ENCODE assay signal across 8 mouse cellular contexts in genomic region chr8:123891883-123892585, GRCm38 (mm10). TPM values are rescaled to one million over a fixed set of nuclear protein-coding genes. Genes with fewer than 3 reads are reported as not detected.
DNase-seq lines count a peak whose midpoint lies in the region; ATAC-seq and TF ChIP-seq lines count a peak whose summit lies in the region.

No protein-coding gene starts in this region.

- no peak for TF ChIP-seq CTCF in intestine, postnatal 0 days (IDR thresholded peaks at IDR 0.05; ENCODE audit: low read depth)

- peaks cover 54% of the 10 kb centered on the region for H3K27me3 ChIP-seq in forebrain, embryonic 14.5 days (replicated peaks; ENCODE audit: control insufficient read depth, insufficient read depth, low read length)
- peaks cover 51% of the 10 kb centered on the region for H3K27me3 ChIP-seq in intestine, postnatal 0 days (replicated peaks; ENCODE audit: control insufficient read depth, insufficient read depth, low read length)
- H3K27me3 ChIP-seq in midbrain, embryonic 13.5 days, result peaks cover 77% of the 10 kb centered on the region

- under 1% methylated on average over 49 of the region's 49 CpGs for WGBS in forebrain, embryonic 14.5 days
- WGBS in intestine, postnatal 0 days, result 3% methylated on average over 49 of the region's 49 CpGs
- WGBS in midbrain, embryonic 13.5 days, result under 1% methylated on average over 49 of the region's 49 CpGs

- H3K27ac ChIP-seq in forebrain, embryonic 14.5 days (ENCODE audit: low read depth, low read length), result 0 out of 2 replicates have a peak overlapping the region, but pooled peaks have one; percentile 14
- no peak overlapping the region for H3K27ac ChIP-seq in intestine, postnatal 0 days (ENCODE audit: low read depth, low read length)
- H3K27ac ChIP-seq in midbrain, embryonic 13.5 days, result peak overlapping the region; percentile 39; the same call in 1 of the 2 replicates

- H3K36me3 ChIP-seq in forebrain, embryonic 14.5 days (ENCODE audit: control insufficient read depth, insufficient read depth, low read length), result no peaks in the 10 kb centered on the region
- H3K36me3 ChIP-seq in intestine, postnatal 0 days (ENCODE audit: control insufficient read depth, insufficient read depth), result no peaks in the 10 kb centered on the region
- no peaks in the 10 kb centered on the region for H3K36me3 ChIP-seq in midbrain, embryonic 13.5 days

- ATAC-seq in cerebellum, adult (ENCODE audit: insufficient number of reproducible peaks, low FRiP score, low TSS enrichment), result peak; percentile 77
- ATAC-seq in forebrain, embryonic 14.5 days, result peak; percentile 89
- no peak for ATAC-seq in intestine, postnatal 0 days
- peak; percentile 89 for ATAC-seq in midbrain, embryonic 13.5 days

- H3K4me3 ChIP-seq in forebrain, embryonic 14.5 days (ENCODE audit: low read depth, low read length), result peak overlapping the region; percentile 43
- H3K4me3 ChIP-seq in intestine, postnatal 0 days (ENCODE audit: low read depth, low read length), result peak overlapping the region; percentile 25
- H3K4me3 ChIP-seq in midbrain, embryonic 13.5 days (replicated peaks), result peak overlapping the region; percentile 48

- no peaks in the 10 kb centered on the region for H3K9me3 ChIP-seq in forebrain, embryonic 14.5 days (replicated peaks; ENCODE audit: control insufficient read depth, low read length)
- H3K9me3 ChIP-seq in intestine, postnatal 0 days (ENCODE audit: control insufficient read depth), result no peaks in the 10 kb centered on the region
- H3K9me3 ChIP-seq in midbrain, embryonic 13.5 days, result no peaks in the 10 kb centered on the region

- peak overlapping the region; percentile 62 for H3K9ac ChIP-seq in forebrain, embryonic 14.5 days (ENCODE audit: low read length)
- no peak overlapping the region for H3K9ac ChIP-seq in intestine, postnatal 0 days (ENCODE audit: low read depth, low read length)
- H3K9ac ChIP-seq in midbrain, embryonic 13.5 days (replicated peaks), result peak overlapping the region; percentile 69

- peaks cover 8% of the 10 kb centered on the region for H3K4me1 ChIP-seq in forebrain, embryonic 14.5 days (ENCODE audit: control insufficient read depth, insufficient read depth, low read length)
- H3K4me1 ChIP-seq in intestine, postnatal 0 days (replicated peaks; ENCODE audit: control insufficient read depth, insufficient read depth, low read length), result no peaks in the 10 kb centered on the region
- H3K4me1 ChIP-seq in midbrain, embryonic 13.5 days (replicated peaks), result peaks cover 21% of the 10 kb centered on the region

- peak overlapping the region; percentile 64 for H3K4me2 ChIP-seq in forebrain, embryonic 14.5 days (ENCODE audit: low read length)
- peak overlapping the region; percentile 45 for H3K4me2 ChIP-seq in intestine, postnatal 0 days (replicated peaks; ENCODE audit: low read depth)
- peak overlapping the region; percentile 72 for H3K4me2 ChIP-seq in midbrain, embryonic 13.5 days (replicated peaks)

- peak; percentile 16 for DNase-seq in adrenal gland, postnatal 10 days
- DNase-seq in adrenal gland, adult 8-10 months, result no peak
- DNase-seq in forebrain, embryonic 14.5 days (ENCODE audit: low spot score), result peak; percentile 78
- DNase-seq in B cell, adult 2 months, result no peak
- DNase-seq in urinary bladder, postnatal 10 days (ENCODE audit: low spot score), result no peak

RNA-seq across cellular contexts. Expression of gene Acta1, which starts 2.5 kb away (rescaled TPM):
- total RNA-seq in adrenal gland, postnatal 10 days (2021), result 1,000 to 10,000 TPM in 1 of 2 experiments, 100 to 1,000 TPM in 1; 919 to 3,617 TPM
- 1 to 10 TPM in 2 of 4 experiments, under 1 TPM in 2; 0.17 to 4.4 (median 0.80) TPM for total RNA-seq in adrenal gland, adult 8-10 months (2022)
- 3.4 and 4.4 TPM in 2 replicates for polyA plus RNA-seq in forebrain, embryonic 14.5 days (2014; fragmentation: Nextera tagmentation; extraction: Ambion mirVana)
- polyA plus RNA-seq in intestine, postnatal 0 days (2015; fragmentation: Nextera tagmentation; extraction: Ambion mirVana), result 2.7 and 7.6 TPM in 2 replicates
- polyA plus RNA-seq in midbrain, embryonic 13.5 days (2015; fragmentation: Nextera tagmentation; extraction: Ambion mirVana), result 2.3 and 3.1 TPM in 2 replicates

RNA-seq across cellular contexts. Expression of gene Ccsap, which starts 32.0 kb away (rescaled TPM):
- 1 to 10 TPM; 3.5 to 4.8 TPM for total RNA-seq in adrenal gland, postnatal 10 days (2021)
- 1 to 10 TPM; 2.2 to 3.3 (median 2.3) TPM for total RNA-seq in adrenal gland, adult 8-10 months (2022)
- 5.2 and 6.7 TPM in 2 replicates for polyA plus RNA-seq in forebrain, embryonic 14.5 days (2014; fragmentation: Nextera tagmentation; extraction: Ambion mirVana)
- polyA plus RNA-seq in intestine, postnatal 0 days (2015; fragmentation: Nextera tagmentation; extraction: Ambion mirVana), result 1.5 and 1.8 TPM in 2 replicates
- polyA plus RNA-seq in midbrain, embryonic 13.5 days (2015; fragmentation: Nextera tagmentation; extraction: Ambion mirVana), result 4.0 and 5.1 TPM in 2 replicates

RNA-seq across cellular contexts. Expression of gene Nup133, which starts 57.0 kb away (rescaled TPM):
- total RNA-seq in adrenal gland, postnatal 10 days (2021), result 10 to 100 TPM; 19.7 to 24.6 TPM
- 10 to 100 TPM; 22.9 to 27.7 (median 23.7) TPM for total RNA-seq in adrenal gland, adult 8-10 months (2022)
- polyA plus RNA-seq in forebrain, embryonic 14.5 days (2014; fragmentation: Nextera tagmentation; extraction: Ambion mirVana), result 34.3 and 35.3 TPM in 2 replicates
- 7.7 and 8.5 TPM in 2 replicates for polyA plus RNA-seq in intestine, postnatal 0 days (2015; fragmentation: Nextera tagmentation; extraction: Ambion mirVana)
- 32.2 and 32.9 TPM in 2 replicates for polyA plus RNA-seq in midbrain, embryonic 13.5 days (2015; fragmentation: Nextera tagmentation; extraction: Ambion mirVana)

Comparison
In these comparisons a context has a peak if more than half of its experiments do, and no peak if none do; other contexts are left out.
1. DNase-seq: peak in adrenal gland, postnatal 10 days (single experiment) and forebrain, embryonic 14.5 days (single experiment); none in adrenal gland, adult 8-10 months (single experiment), B cell, adult 2 months (0 of 2) and urinary bladder, postnatal 10 days (single experiment).
2. Peak in every context shown above with its lines, with median percentiles within 50 percentile points of each other: H3K4me2 ChIP-seq and H3K4me3 ChIP-seq.